Mouse (Mus musculus) olfactory bulb, adult 2 months (tissue): ENCODE results near the gene Wfs1.

Source experiments
- CTCF ChIP-seq: fragments of 200-500 bp; IDR thresholded peaks from 2 replicates; pipeline ENCODE4 v1.5.1; 2012; ENCODE audit warnings: low read depth, mild to moderate bottlenecking, low read length, moderate library complexity; ENCODE audit not compliant: insufficient read depth
- POLR2A ChIP-seq: fragments of 200-500 bp; IDR thresholded peaks from 2 replicates; pipeline ENCODE4 v1.6.1; 2012; ENCODE audit warnings: mild to moderate bottlenecking, low read depth, low read length, moderate library complexity; ENCODE audit not compliant: insufficient read depth

GRCm38 (mm10) chr5:37027701-37028100, 38.7 kb upstream of the Wfs1 start:
- no peak for TF ChIP-seq POLR2A
- TF ChIP-seq CTCF: no peak
